Mouse (Mus musculus): ENCODE measurements around the gene Lingo1. TPM values are rescaled to one million over a fixed set of nuclear protein-coding genes. Genes with fewer than 3 reads are reported as not detected.

Gene Lingo1
- polyA plus RNA-seq, 1 experiment from 2014 or later = 0.36 TPM

DNA sequence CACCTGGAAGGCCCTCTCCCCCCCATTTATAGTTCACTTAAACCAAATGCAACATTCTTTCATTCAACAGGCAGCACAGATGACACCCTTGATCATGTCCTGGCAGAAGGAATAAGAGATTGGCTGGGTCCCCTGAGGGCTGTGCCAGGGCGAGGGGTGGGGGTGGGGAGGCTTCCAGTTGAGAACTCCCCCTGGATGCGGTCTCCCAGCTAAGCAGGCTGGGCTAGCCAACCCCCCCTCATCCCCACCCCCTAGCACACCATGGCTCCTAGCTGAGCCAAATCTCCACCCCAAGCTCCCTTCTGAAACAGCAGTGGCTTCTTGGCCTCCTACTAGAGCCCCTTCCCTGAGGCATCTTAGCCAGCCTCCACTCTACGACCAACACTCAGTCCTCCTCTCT is 133.9 kb downstream of the Lingo1 start:
- ATAC-seq (ENCODE audit: low read depth) = no peak
- H3K27ac ChIP-seq = no peak overlapping the region
- H3K9ac ChIP-seq = no peak overlapping the region
- no peaks in the 10 kb centered on the region for H3K36me3 ChIP-seq
- no peaks in the 10 kb centered on the region for H3K4me1 ChIP-seq (replicated peaks)
- 41% methylated on average over 3 of the region's 3 CpGs for WGBS (ENCODE audit: insufficient replicate concordance)
- no peaks in the 10 kb centered on the region for H3K27me3 ChIP-seq
- H3K4me3 ChIP-seq (replicated peaks) = no peak overlapping the region
- no peak for DNase-seq
- H3K9me3 ChIP-seq (replicated peaks) = no peaks in the 10 kb centered on the region
- no peak overlapping the region for H3K4me2 ChIP-seq

DNA sequence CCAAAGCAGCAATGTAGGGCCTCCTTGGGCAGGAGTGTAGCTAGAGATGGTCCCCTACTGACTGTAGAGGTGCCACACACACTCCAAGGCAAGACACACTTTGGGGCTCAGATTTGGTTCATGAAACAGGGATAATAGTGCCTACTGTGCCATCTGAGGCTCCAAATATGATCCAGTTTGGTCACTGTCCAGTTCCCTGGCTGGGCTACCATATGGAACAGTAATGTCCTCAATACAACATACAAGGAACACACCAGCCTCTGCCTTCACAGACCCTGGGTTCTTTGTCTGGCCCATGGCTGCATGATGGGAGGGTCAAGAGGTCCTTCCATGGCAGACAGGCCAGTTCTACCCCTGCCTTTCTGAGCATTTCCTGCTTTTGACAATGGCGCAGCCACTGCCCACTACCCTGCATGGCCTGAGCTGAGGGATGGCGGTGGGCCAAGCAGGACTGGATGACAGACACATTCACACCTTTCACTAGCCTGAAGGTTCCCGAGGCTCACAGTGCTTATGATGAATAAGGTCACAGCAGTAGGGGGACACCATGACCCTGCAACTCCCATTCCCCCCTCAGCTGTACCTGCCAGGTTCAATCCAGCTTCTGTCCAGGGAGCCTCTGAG is 134.9 kb downstream of the Lingo1 start:
- WGBS (ENCODE audit: insufficient replicate concordance) = 54% methylated on average over 3 of the region's 3 CpGs
- DNase-seq (no peak), ATAC-seq (ENCODE audit: low read depth) (no peak)
- no peaks in the 10 kb centered on the region for H3K4me1 ChIP-seq (replicated peaks)
- H3K4me3 ChIP-seq (replicated peaks) = no peak overlapping the region
- no peak overlapping the region for H3K4me2 ChIP-seq
- no peak overlapping the region for H3K9ac ChIP-seq
- no peaks in the 10 kb centered on the region for H3K27me3 ChIP-seq
- no peak overlapping the region for H3K27ac ChIP-seq
- H3K36me3 ChIP-seq = no peaks in the 10 kb centered on the region
- H3K9me3 ChIP-seq (replicated peaks) = no peaks in the 10 kb centered on the region

DNA sequence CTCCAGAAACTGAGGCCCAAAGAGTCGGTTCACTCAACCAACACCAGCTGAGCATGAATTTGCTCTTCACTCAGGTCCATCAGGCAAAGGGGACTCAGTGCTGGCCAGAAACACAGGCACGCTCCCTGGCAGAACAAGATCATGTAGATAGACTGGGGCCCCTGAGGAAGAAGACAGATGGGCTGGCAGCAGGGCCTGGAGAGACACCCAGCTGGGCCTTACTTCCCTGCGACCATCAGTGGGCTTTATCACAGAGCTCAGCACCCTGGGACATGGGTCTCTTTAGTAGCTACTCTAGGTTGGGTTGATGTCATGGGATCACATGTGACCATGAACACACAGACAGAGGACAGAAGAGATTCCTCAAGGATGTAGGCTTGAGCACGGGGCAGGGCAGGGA is 137.7 kb downstream of the Lingo1 start:
- H3K27me3 ChIP-seq = no peaks in the 10 kb centered on the region
- 58% methylated on average over 4 of the region's 4 CpGs for WGBS (ENCODE audit: insufficient replicate concordance)
- ATAC-seq (ENCODE audit: low read depth) = no peak
- no peaks in the 10 kb centered on the region for H3K36me3 ChIP-seq
- no peak overlapping the region for H3K4me2 ChIP-seq
- H3K4me1 ChIP-seq (replicated peaks) = no peaks in the 10 kb centered on the region
- no peaks in the 10 kb centered on the region for H3K9me3 ChIP-seq (replicated peaks)
- no peak overlapping the region for H3K27ac ChIP-seq
- DNase-seq = no peak
- H3K4me3 ChIP-seq (replicated peaks) = no peak overlapping the region
- no peak overlapping the region for H3K9ac ChIP-seq

DNA sequence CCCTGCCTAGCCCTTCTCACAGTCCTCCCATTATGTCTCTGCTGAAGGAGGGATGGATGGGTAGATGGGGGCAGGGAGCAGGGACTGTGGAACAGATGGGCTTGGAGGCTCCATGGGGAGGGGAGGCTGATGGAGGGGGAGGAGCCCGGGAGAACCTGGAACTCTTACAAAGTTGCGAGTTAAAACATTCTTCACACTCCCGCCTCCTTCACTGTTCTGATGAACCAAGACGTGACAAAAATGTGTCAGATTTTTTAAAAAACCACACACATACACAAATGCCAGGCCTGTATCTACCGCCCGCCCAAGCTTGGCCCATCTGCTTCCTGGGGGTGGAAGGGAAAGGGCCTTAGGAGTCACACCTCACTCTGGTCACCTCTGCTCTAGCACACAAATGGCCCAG is 138.3 kb downstream of the Lingo1 start:
- H3K4me1 ChIP-seq (replicated peaks) = no peaks in the 10 kb centered on the region

DNA sequence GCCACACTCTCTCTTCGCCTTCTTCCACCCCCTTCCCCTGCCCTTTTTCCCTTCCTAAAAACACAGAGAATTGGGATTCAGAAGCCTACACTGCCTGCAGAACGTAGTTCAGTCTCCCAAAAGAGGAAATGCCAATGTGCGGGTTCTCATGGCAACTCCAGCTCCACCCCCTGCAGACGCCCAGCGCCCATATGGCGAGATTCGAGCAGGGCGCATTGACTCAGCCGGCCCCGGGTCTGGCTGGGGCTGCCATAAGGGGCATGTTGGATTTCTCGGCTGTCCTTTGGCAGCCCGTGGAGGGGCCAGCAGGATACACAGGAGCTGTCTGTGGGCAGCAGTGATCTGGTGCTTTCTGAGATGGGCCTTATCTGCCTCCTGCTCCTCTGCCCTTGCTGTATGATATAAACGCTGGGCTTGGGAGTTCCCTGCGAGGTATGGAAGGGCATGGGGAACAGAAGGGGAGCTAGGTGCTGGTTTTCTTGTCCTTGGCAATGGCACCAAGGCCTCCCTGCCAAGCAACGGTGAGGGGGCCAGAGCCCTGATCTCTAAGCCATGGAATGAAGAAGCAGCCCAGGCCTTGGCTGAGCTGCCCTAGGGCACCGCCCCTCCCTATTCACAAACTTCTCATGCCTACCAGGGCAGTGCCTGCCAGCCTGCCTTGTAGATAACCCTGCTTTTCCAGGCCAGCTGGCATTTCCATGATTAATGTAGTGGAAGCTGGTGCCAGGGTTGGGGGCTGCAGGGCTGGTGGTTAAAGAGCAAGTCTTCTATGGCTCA is 139.3 kb downstream of the Lingo1 start:
- Histone ChIP-seq H3K4me3 (replicated peaks) (no peak overlapping the region), H3K4me1 (replicated peaks) (no peaks in the 10 kb centered on the region), H3K4me2 (no peak overlapping the region), H3K9me3 (replicated peaks) (no peaks in the 10 kb centered on the region), H3K36me3 (no peaks in the 10 kb centered on the region), H3K27ac (no peak overlapping the region), H3K9ac (no peak overlapping the region), H3K27me3 (no peaks in the 10 kb centered on the region)
- WGBS (ENCODE audit: insufficient replicate concordance) = 35% methylated on average over 16 of the region's 16 CpGs
- DNase-seq = no peak
- no peak for ATAC-seq (ENCODE audit: low read depth)

More for the DNA sequence above, 138.3 kb downstream of the Lingo1 start:
- no peaks in the 10 kb centered on the region for H3K9me3 ChIP-seq (replicated peaks)
- H3K27me3 ChIP-seq = no peaks in the 10 kb centered on the region
- no peak overlapping the region for H3K4me3 ChIP-seq (replicated peaks)
- H3K4me2 ChIP-seq = no peak overlapping the region
- WGBS (ENCODE audit: insufficient replicate concordance) = 54% methylated on average over 6 of the region's 6 CpGs
- ATAC-seq (ENCODE audit: low read depth) = no peak
- no peak for DNase-seq
- no peak overlapping the region for H3K9ac ChIP-seq
- H3K27ac ChIP-seq = no peak overlapping the region
- H3K36me3 ChIP-seq = no peaks in the 10 kb centered on the region

DNA sequence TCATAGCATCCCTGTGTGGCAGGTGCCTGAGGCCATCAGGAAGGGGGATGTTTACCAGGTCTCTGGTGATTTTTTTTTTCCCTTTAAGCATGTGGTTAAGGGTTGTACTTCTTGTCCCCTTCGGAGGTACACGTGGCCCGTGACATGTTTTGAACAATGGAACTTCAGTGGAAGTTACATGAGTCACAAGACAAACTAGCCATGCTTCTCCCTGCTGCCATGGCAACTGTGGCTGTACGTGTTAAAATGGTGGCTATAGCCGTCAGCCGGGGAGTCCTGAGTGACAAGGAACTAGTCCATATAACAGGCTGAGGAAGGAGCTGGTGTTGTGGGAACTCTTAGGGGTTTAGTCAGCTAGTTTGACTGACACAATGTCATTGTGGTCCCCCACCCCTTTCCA is 141.1 kb downstream of the Lingo1 start:
- H3K27me3 ChIP-seq = no peaks in the 10 kb centered on the region
- no peaks in the 10 kb centered on the region for H3K9me3 ChIP-seq (replicated peaks)
- H3K36me3 ChIP-seq = no peaks in the 10 kb centered on the region
- no peak overlapping the region for H3K4me2 ChIP-seq
- H3K4me3 ChIP-seq (replicated peaks) = no peak overlapping the region
- ATAC-seq (ENCODE audit: low read depth) (no peak), DNase-seq (no peak)
- no peak overlapping the region for H3K9ac ChIP-seq
- WGBS (ENCODE audit: insufficient replicate concordance) = 54% methylated on average over 6 of the region's 6 CpGs
- H3K27ac ChIP-seq = no peak overlapping the region
- no peaks in the 10 kb centered on the region for H3K4me1 ChIP-seq (replicated peaks)

DNA sequence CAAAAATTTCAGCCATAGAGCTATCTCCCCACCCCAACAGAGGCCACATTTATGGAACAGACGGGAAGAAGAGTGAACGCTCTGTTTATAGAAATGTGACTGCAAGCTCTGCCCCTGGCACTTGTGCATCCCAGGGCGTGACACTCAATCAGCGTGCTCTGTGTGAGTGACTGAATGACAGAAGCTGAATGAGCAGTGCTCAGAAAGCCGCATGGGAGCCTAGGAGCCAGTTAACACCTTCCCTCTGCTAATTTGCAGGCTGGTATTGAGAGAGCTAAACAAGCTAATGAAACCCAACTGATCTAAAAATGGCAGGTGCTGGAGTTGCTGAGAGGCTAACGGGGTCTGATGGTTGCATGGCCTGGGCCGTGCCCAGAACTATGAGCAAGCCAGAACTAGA is 143.7 kb downstream of the Lingo1 start:
- H3K27me3 ChIP-seq = no peaks in the 10 kb centered on the region
- no peak overlapping the region for H3K27ac ChIP-seq
- no peak for DNase-seq
- ATAC-seq (ENCODE audit: low read depth) = no peak
- H3K9me3 ChIP-seq (replicated peaks) = no peaks in the 10 kb centered on the region
- H3K36me3 ChIP-seq = no peaks in the 10 kb centered on the region
- no peak overlapping the region for H3K4me2 ChIP-seq
- H3K9ac ChIP-seq = no peak overlapping the region
- WGBS (ENCODE audit: insufficient replicate concordance) = 61% methylated on average over 7 of the region's 7 CpGs
- H3K4me3 ChIP-seq (replicated peaks) = no peak overlapping the region
- H3K4me1 ChIP-seq (replicated peaks) = no peaks in the 10 kb centered on the region

DNA sequence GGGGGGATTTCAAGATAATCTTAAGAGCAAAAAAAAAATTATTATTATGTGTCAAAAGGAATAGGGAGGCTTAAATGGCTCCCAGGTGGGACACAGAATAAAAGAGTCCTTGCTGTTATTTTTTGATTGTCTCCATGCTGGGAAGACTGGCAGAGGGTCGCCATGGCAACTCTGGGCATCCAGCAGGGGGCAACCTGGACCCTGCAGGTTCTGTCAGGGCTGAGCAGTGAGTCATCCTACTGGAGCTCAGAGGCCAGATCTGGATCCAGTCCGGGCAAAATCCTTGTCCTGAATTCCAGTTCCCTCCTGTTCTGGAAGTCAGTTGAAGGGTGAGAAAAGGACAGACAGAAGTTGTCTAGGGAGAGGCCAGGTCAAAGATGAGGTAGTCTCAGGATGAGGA is 144.7 kb downstream of the Lingo1 start:
- 25% methylated on average over 2 of the region's 2 CpGs for WGBS (ENCODE audit: insufficient replicate concordance)
- no peaks in the 10 kb centered on the region for H3K36me3 ChIP-seq
- H3K27me3 ChIP-seq = no peaks in the 10 kb centered on the region
- ATAC-seq (ENCODE audit: low read depth) (no peak), DNase-seq (no peak)
- no peaks in the 10 kb centered on the region for H3K4me1 ChIP-seq (replicated peaks)
- no peaks in the 10 kb centered on the region for H3K9me3 ChIP-seq (replicated peaks)
- no peak overlapping the region for H3K9ac ChIP-seq
- H3K4me3 ChIP-seq (replicated peaks) = no peak overlapping the region
- H3K4me2 ChIP-seq = no peak overlapping the region
- no peak overlapping the region for H3K27ac ChIP-seq

GRCm38 (mm10) chr9:56646227-56647025 is 149.8 kb downstream of the Lingo1 start:
- Histone ChIP-seq H3K36me3 (no peaks in the 10 kb centered on the region), H3K4me1 (replicated peaks) (no peaks in the 10 kb centered on the region), H3K27ac (no peak overlapping the region), H3K27me3 (no peaks in the 10 kb centered on the region), H3K4me3 (replicated peaks) (no peak overlapping the region), H3K9ac (no peak overlapping the region), H3K9me3 (replicated peaks) (no peaks in the 10 kb centered on the region), H3K4me2 (no peak overlapping the region)
- no peak for DNase-seq
- 66% methylated on average over 15 of the region's 15 CpGs for WGBS (ENCODE audit: insufficient replicate concordance)
- no peak for ATAC-seq (ENCODE audit: low read depth)

DNA sequence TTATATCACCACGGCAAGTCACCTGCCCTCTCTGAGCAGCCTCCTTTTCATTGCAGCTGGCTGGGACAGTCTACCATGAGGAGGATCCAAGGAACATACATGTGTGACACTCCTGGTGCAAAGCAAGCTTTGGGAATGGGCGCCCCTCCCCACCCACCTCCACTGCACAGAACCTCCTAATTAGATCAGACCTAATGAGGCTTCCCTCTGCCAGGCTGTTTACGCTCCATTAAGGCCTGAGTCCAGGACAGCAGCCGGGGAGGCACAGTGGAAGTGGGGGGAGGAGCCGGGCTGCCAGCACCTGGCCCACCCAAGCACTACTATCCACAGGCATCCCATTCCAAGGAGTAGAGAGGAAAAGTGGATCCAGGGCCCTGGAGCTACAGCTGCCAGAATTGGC is 152.8 kb downstream of the Lingo1 start:
- ATAC-seq (ENCODE audit: low read depth) (no peak), DNase-seq (no peak)
- no peaks in the 10 kb centered on the region for H3K9me3 ChIP-seq (replicated peaks)
- H3K36me3 ChIP-seq = no peaks in the 10 kb centered on the region
- no peak overlapping the region for H3K9ac ChIP-seq
- no peak overlapping the region for H3K27ac ChIP-seq
- no peak overlapping the region for H3K4me3 ChIP-seq (replicated peaks)
- no peak overlapping the region for H3K4me2 ChIP-seq
- 51% methylated on average over 5 of the region's 5 CpGs for WGBS (ENCODE audit: insufficient replicate concordance)
- no peaks in the 10 kb centered on the region for H3K4me1 ChIP-seq (replicated peaks)
- H3K27me3 ChIP-seq = peaks cover 17% of the 10 kb centered on the region

GRCm38 (mm10) chr9:56638226-56638905 is 157.9 kb downstream of the Lingo1 start:
- Histone ChIP-seq H3K4me1 (replicated peaks) (peaks cover 5% of the 10 kb centered on the region; the same call in 1 of the 2 replicates), H3K27ac (no peak overlapping the region), H3K4me2 (no peak overlapping the region), H3K36me3 (no peaks in the 10 kb centered on the region), H3K27me3 (peaks cover 68% of the 10 kb centered on the region), H3K4me3 (replicated peaks) (no peak overlapping the region), H3K9me3 (replicated peaks) (no peaks in the 10 kb centered on the region), H3K9ac (no peak overlapping the region)
- ATAC-seq (ENCODE audit: low read depth) (no peak), DNase-seq (no peak)
- WGBS (ENCODE audit: insufficient replicate concordance) = 39% methylated on average over 8 of the region's 8 CpGs

All from liver, embryonic 13.5 days (tissue).